Mouse (Mus musculus): ENCODE measurements around the gene Rac3.

DNA sequence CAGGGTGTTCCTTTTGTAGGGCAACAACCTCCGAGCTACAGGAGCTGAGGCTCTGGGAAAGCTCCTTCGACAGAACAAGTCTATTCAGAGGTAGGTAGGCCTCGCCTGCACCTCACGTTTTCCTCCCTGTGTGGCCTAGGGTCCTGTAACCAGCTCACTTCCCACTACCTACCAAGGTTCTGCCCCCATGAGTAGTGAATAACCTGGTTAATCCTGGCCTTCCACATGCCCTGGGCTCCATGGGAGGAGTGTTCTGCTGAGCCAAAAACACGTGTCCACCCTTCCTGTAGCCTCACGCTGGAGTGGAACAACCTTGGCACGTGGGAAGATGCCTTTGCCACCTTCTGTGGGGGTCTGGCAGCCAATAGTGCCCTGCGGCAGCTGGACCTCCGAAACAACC is 6.1 kb upstream of the Rac3 start:
- no peak for TF ChIP-seq CTCF (IDR thresholded peaks at IDR 0.05; ENCODE audit: borderline replicate concordance, insufficient read depth, low read depth, low read length)
- TF ChIP-seq POLR2A (IDR thresholded peaks at IDR 0.05; ENCODE audit: borderline replicate concordance, insufficient read depth, low read length) = no peak

All from cerebellum, adult 2 months (tissue).